Mouse (Mus musculus): ENCODE measurements around the gene Lat2.
A peak's percentile ranks its signal among the peaks of the same experiment; 100 is the strongest.

Lat2 gene

GRCm38 (mm10) chr5:134614296-134614695 is 529 bp downstream of the Lat2 start:
- no peak for ATAC-seq (ENCODE audit: insufficient number of reproducible peaks, low FRiP score, low TSS enrichment)

GRCm38 (mm10) chr5:134613727-134614126 is 1.1 kb downstream of the Lat2 start:
- ATAC-seq (ENCODE audit: insufficient number of reproducible peaks, low FRiP score, low TSS enrichment), result no peak

DNA sequence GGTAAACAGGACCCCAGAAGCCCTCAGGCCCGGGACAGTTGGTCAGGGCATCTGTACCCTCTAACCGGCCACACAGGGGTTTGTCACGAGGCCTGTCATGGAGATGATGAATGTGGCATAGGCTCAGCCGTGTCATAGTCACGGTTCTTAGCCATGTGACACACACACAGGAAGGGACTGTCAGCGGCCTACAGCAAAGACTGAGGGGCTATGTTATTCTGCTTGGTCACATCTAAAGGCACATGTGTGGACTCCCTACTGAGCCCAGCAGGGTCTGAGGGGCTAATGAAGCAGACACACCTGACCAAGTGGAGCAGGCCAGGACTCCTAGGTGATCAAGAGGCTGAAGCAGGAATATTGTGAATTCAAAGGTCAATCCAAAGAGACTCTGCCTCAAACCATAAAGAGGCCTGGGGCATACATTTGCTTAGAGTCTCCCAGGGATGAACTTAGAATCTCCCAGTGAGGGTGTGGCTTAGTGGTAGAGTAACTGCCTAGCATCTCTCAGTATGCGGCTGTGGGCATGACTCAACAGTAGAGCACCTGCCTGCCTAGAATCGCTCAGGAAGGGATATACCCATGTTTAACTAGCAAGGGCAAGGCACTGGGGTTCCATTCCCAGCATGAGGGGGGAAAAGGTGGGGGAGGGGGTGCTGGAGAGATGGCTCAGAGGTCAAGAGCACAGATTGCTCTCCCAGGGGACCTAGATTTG is 2.9 kb downstream of the Lat2 start:
- ATAC-seq (ENCODE audit: insufficient number of reproducible peaks, low FRiP score, low TSS enrichment), result no peak

DNA sequence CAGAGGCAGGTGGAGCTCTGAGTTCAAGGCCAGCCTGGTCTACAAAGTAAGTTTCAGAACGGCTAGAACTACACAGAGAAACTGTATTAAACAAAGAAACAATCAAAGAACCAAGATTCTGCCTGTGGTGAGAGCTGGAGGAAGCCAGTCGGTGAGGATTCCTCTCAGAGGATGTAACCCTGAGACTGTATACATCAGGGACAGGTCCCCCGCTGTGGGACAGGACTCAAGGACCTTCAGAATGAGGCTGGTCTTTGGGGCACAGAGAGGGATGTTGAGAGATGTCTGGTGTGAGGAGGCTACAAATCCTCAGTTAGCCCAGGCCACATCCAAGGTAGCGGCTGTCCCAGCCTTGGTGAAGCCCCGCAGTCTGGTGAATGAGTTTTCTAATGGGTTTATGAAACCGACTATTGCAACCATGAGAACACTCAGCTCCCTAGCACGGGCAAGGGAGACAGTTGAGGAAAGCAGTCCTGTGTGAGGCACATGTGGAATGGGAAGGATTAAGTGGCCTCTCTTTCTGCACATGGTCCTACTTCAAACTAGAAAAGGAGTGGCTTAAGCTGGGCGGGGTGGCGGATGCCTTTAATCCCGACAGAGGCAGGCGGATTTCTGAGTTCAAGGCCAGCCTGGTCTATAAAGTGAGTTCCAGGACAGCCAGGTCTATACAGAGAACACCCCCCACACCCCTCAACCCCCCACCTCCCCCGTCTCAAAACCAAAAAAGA is 4.7 kb downstream of the Lat2 start:
- ATAC-seq (ENCODE audit: insufficient number of reproducible peaks, low FRiP score, low TSS enrichment), result no peak

DNA sequence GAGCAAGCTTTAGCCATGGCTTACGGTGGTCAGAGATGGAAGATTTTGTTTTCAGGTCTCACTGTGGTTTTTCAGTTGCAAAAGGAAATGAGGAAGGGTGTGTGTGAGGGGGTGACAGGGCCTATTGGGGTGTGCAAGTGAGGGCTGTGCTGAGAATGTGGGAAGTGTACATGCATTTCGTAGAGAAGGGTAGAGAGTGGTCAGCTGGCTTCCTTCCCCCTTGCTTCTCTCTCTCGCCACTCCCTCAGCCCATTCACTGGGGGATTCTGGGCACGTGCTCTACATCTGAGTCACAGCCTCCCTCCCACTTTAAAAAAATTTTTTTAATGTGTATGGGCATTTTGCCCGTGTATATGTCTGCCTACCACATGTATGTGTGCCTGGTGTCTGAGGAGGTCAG is 7.7 kb downstream of the Lat2 start:
- ATAC-seq (ENCODE audit: insufficient number of reproducible peaks, low FRiP score, low TSS enrichment), result no peak

DNA sequence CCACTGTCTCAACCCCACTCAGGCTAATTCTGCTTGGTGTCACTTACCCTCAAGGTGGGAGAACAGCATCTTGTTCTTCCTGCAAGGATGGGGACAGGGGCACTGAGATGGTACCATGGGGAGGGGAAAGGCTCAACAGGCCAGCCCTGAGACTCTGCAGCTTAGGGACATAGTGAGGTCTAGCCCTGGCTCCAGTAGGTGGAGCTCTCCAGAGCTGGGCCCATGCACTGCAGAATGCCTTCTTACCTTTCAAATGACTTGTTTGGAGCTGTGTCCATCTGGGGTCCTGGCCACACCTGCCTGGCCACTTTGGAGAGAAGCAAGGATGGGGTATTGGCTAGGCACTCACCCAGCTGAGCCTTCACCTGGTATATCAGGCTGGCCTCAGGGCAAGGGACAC is 8.5 kb downstream of the Lat2 start:
- ATAC-seq (ENCODE audit: insufficient number of reproducible peaks, low FRiP score, low TSS enrichment), result no peak

- no peak for ATAC-seq (ENCODE audit: insufficient number of reproducible peaks, low FRiP score, low TSS enrichment)
Measured at GRCm38 (mm10) chr5:134604376-134604775, 10.4 kb downstream of the Lat2 start.

DNA sequence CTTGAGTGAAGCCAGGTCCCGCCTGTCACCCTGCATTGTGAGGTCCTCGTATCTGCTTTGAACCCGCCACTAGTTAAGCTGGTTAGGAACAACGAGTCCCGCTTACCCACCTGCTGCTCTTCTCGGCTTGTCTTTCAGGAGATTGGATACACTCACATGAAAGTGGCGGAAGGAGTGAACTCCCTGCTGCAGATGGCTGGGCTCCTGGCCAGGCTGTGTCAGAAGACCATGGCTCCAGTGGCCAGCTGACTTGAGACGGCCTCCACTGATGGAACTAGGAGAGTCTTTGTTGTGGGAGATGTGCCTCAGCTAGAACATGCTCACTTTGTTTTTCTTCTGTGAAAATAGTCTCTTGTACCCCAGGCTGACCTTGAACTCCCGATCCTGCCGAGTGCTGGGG is 17.1 kb downstream of the Lat2 start:
- ATAC-seq (ENCODE audit: insufficient number of reproducible peaks, low FRiP score, low TSS enrichment), result no peak

DNA sequence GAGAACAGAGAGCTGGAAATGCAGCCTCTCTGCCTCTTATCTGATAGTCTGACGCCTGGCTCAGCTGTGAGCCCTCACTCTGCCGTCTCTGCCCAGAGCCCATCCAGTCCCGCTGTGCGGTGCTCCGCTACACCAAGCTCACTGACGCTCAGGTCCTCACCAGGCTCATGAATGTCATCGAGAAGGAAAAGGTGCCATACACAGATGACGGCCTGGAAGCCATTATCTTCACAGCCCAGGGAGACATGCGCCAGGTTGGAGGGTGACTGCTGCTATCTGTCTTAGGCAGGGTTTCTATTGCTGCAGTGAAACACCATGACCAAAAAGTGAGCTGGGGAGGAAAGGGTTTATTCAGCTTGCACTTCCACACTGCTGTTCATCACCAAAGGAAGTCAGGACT is 21.7 kb downstream of the Lat2 start:
- no peak for ATAC-seq (ENCODE audit: insufficient number of reproducible peaks, low FRiP score, low TSS enrichment)

- ATAC-seq (ENCODE audit: insufficient number of reproducible peaks, low FRiP score, low TSS enrichment), result no peak
Measured at GRCm38 (mm10) chr5:134592026-134592581, 22.7 kb downstream of the Lat2 start.

DNA sequence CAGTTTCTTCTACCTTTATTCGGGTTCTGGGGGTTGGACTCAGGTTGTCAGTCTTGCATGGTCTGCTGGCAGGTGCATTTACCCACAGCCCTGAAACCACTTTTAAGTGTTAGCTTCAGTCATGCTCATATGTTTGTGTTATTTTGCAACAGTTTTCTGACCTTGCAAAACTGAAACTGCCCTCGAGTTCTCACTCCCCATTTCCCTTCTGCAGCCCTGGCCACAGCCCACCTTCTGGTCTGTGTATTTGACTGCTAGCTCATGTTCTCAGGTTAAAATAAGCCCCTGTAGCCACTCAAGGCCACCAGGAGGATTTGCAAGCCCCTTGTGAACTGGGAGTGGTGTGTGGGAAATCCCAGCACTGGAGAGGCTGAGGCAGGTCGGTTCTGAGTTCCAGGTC is 24.9 kb downstream of the Lat2 start:
- no peak for ATAC-seq (ENCODE audit: insufficient number of reproducible peaks, low FRiP score, low TSS enrichment)

- ATAC-seq (ENCODE audit: insufficient number of reproducible peaks, low FRiP score, low TSS enrichment), result no peak
Measured at GRCm38 (mm10) chr5:134584798-134585197, 30.0 kb downstream of the Lat2 start.

- no peak for ATAC-seq (ENCODE audit: insufficient number of reproducible peaks, low FRiP score, low TSS enrichment)
Measured at GRCm38 (mm10) chr5:134583884-134584213, 31.0 kb downstream of the Lat2 start.

DNA sequence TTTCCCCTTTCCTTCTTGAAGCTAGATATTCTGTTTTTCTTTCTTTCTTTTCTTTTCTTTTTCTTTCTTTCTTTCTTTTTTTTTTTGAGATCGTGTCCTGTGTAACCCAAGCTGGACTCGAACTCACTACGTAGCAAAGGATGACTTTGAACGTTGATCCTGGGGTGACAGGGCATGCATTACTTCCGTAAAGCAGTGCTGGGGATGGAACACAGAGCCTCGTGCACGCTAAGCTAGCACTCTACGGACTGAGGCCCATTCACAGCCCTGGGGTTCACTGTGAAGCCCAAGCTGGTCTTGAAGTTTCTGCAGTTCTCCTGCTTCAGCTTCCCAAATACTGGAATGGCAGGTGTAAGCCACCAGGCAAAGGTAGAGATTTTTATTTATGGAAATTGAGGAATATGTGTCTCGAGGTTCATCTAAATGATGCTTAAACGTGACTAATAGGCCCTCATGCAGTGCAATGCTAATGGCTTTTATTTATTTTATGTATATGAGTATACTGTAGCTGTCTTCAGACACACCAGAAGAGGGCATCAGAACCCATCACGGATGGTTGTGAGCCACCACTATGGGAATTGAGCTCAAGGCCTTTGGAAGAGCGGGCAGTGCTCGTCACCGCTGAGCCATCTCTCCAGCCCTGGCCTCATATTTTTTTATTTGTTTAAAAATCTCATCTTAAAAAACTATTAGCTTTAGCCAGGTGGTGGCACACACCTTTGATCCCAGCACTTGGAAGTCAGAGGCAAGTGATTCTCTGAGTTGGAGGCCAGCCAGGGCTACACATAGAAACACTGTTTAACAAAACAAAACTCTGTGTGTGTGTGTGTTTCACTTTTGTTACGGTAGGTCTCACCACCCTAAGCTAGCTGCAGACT is 31.6 kb downstream of the Lat2 start:
- no peak for ATAC-seq (ENCODE audit: insufficient number of reproducible peaks, low FRiP score, low TSS enrichment)

- ATAC-seq (ENCODE audit: insufficient number of reproducible peaks, low FRiP score, low TSS enrichment), result peak; percentile 95; the same call in 1 of the 2 replicates
Measured at GRCm38 (mm10) chr5:134582221-134582907, 32.5 kb downstream of the Lat2 start.

GRCm38 (mm10) chr5:134581146-134581545 is 33.7 kb downstream of the Lat2 start, which contains the start of gene Rfc2:
Gene Rfc2, plus strand, starts transcription at chr5:134581366.
- no peak for ATAC-seq (ENCODE audit: insufficient number of reproducible peaks, low FRiP score, low TSS enrichment)

GRCm38 (mm10) chr5:134579135-134579534 is 35.7 kb downstream of the Lat2 start:
- no peak for ATAC-seq (ENCODE audit: insufficient number of reproducible peaks, low FRiP score, low TSS enrichment)

GRCm38 (mm10) chr5:134577534-134577933 is 37.3 kb downstream of the Lat2 start:
- no peak for ATAC-seq (ENCODE audit: insufficient number of reproducible peaks, low FRiP score, low TSS enrichment)

DNA sequence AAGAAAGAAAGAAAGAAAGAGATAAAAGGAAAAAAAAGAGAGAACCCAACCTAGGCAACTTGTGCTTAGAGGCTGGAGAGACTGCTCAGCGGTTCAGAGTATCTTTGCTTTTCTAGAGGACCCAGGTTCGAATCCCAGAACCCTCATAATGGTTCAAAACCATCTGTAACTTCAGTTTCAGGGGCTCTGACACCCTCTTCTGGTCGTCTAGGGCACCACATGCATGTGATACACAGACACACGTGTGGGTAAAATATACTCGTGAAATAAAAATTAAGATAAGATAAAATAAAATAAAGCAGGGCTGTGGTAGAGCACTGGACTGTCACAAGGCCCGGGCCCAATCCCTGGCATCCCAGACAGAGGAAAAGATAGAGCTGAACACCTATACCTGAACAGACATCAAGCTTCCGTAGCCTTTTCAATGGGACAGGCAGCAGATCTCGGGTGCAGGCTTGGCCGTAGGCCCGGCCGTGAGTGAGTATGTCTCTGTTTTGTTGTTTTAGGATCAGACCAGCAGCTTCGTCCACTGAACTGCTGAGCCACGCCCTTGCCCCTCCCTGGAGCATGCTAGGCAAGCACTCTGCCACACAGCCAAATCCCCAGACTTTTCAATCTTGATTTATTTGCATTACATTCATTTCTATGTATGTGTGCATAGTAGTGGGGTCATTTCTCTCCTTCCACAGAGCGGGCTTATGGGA is 38.2 kb downstream of the Lat2 start:
- ATAC-seq (ENCODE audit: insufficient number of reproducible peaks, low FRiP score, low TSS enrichment), result no peak

DNA sequence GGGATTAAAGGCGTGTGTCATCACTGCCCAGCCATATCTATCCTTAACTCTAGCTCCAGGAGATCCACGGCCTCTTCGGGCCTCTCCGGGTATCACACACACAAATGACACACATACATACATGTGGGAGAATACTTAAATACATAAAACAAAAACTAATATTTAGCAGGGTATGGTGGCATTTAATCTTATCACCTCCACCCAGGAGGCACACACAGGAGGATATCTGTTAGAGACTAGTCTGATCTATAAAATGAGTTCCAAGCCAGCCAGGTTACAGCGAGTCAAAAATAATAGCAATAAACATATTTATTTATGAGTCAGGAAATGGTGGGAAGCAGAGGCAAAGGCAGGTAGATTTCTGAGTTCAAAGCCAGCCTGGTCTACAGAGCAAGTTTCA is 39.0 kb downstream of the Lat2 start:
- ATAC-seq (ENCODE audit: insufficient number of reproducible peaks, low FRiP score, low TSS enrichment), result no peak

Data from cerebellum, adult (tissue).